Mouse (Mus musculus) right cerebral cortex, postnatal 36 days (tissue): ENCODE data around the gene Nalcn.

Experiments
- DNase-seq, 2 experiments: peaks; one replicate each; pipeline ENCODE4 v3.0.0; 2022; ENCODE audit warnings: low spot score in 2 of 2, mixed read lengths in 1 of 2

Gene Nalcn

DNA sequence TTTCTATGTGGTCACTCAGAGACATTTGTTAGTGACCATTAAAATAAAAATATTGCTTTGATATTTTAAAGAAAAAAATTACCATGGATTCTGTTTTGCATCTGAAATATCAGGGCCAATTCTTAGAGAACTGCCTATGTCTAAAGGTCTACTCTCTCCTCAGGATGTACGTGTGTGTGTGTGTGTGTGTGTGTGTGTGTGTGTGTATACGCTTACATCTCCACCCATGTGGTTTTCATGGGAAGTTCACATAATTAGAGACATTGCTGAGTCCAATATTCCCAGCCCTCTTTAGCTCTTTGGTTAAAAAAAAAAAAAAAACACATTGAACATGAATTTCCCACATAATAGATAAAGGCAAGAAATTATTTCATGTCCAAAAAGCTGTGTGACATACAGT is 114.0 kb downstream of the Nalcn start:
- no peak for DNase-seq

DNA sequence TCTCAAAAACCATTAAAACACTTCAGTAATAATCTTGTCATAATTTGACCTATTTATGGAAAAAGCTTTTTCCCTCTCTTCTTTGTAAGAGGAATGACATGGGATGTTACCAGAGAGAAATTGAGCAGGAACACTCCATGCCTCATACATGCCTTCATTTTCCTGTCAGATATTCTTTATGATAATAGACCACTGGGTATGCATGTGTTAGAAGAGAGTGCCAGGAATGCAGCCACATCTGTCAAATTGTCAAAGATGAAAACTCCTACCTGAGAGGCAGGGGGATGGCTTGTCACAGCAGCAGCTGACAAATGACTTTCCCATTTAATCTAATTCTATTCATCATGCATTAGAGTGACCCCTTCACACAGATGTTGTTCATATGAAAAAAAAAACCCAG is 131.4 kb downstream of the Nalcn start:
- no peak for DNase-seq

DNA sequence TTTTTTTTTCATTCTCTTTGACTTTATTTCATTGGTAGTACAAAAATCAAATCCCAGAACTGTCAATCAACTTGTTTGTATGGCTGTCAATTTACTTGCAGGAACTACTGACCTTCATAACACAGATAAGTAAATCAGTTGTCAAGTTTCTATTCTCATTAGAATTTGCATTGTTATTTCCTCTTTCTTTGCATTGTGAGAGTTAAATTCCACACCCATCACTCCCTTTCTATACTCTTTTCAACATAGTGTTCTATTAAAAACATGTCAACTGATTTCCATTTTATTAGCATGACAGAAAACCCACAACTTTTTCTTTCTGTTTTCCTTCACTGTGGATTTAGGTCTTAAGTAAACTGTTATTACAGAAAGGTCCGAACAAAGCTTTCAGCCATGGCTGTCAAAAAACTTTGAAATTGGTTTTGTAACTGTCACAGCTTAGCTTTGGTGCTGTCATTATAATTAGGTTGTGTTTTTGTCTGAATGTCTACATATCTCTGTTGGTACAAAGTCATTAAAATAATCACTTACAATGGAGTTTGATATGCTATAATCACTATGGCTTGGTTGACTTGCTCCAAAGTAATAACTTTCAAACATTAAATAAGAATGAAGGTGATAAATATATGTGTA is 138.3 kb downstream of the Nalcn start:
- no peak for DNase-seq

DNA sequence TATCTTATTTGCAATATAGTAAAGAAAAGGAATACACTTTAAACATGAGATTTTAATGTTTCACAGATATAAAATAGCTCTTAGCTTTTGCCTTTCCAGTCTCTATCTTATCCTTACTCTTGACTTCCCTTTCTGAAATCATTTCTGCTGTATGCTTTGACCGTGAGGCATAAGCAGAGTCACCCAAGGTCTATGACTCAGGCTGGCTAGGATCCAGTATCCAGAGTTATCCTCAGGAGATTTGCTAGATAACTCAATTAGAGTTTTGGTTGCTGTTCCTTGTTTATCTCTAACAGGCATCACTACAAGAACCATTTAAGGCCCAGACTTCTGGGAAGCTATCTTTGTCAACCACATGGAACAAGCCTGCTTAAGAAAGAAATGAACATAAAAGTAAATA is 164.9 kb downstream of the Nalcn start:
- DNase-seq: no peak

DNA sequence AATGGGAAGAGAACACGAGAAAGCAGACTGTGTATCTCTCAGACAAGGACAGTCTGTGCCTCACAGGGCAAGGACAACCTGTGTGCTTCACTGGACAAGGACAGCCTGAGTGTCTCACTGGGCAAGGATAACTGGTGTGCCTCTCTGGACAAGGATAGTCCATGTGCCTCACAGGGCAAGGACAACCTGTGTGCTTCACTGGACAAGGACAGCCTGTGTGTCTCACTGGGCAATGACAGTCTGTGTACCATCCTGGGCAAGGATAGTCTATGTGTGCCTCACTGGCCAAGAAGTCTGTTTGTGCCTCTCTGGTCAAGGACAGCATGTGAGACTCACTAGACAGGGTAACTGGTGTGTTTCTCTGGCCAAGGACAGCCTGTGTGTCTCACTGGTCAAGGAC is 180.9 kb downstream of the Nalcn start:
- DNase-seq: no peak

DNA sequence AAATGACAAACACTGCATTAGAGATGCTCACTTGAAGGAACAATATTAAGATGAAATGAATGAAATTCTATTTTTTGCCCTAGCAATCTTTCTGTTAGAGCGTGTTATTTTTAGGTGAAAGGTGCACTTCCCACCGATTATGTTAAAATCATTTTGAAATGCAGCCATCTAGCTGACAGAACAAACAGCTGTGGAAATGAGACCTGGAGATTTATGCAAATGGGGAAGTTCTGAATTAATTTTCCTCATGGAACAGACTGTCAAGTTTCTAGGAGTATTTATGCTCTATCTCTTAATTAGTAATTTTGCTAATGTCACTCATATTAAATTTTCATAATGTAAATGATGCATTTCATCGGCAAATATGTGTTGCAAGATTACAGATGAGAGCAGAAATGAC is 191.4 kb downstream of the Nalcn start:
- DNase-seq: no peak

DNA sequence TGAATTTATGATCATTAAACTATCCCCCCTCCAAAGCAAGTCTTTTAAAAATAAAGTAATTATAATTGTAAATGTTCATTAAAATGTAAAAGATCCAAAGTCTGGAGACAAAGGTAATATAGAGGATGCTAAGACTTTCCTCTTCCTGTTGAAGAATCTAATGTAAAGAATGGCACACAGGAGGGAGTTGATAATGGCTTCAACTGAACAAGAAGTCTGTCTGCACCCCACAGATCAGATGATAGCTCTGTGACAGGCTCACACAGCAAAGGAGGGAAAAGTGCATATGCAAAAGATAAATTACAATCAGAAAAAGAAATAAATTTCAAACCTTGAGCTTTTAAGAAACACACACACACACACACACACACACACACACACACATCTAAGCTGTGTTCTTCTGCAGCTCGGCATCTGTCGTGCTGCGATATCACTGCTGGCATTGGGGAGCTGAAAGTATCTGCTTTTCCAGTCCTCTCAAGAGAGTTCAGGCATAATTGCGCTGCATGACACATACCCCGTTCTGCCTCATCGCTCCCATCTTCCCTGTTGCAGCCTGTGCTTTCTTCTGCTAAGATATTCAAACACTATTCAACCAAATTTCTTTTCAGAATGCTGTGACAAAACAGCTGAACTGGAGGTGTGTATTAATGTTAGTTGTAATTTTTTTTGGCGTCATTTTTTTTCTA is 250.6 kb downstream of the Nalcn start:
- peak; percentile 7 to 14 for DNase-seq

DNA sequence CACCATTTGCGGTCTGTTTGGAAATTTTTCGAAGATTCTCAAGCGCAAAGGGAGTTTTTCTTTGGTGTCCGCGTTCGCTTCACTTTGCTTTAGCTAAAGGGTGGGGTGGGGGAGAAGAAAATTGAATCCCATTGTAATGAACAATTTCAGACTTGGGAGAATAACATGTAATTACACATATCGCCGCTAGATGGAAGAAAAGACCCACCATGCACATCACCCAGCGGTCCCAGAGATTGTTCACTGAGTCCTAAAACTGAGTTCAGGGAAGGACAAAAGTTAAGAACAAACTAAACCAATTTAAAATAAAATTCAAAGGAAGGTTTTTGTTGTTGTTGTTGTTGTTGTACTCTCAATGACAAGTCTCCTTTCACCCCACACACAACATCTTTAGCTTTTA is 255.4 kb downstream of the Nalcn start:
- DNase-seq: no peak

DNA sequence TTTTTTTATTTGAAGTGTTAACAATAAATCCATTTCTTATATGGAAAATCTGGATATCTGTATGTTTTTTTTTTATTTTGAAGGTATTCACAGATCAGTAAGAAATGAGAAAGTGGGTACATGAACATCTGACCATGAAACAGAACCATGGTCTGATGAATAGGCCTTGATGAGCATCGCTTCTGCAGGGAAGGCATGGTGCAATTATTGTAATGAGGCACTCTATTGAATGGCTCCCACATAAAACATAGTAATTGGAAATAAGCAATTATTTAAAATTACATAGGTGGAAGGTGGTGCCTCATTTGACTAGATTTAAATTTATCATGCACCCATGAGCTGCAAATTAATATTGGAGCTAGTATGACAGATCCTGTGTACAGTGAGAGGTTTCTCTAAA is 267.3 kb downstream of the Nalcn start:
- no peak for DNase-seq

DNA sequence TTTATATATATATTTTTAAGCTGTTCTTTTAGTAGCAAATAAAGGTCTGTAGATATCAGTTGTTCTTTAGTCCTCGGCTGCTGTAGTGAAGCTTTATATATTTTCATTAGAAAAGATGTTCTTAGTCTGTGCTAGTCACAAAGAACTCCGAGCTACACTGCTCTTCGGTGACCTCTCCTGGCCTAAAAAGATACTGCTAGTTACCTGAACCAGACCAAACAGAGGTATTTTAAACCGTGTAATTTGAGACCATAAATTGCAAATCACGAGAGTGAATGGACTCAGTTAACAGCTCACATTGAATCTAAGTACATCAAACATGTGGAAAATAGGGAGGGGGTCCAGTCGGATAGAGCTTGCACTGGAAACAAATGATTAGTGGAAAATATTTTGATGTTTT is 274.0 kb downstream of the Nalcn start:
- no peak for DNase-seq

DNA sequence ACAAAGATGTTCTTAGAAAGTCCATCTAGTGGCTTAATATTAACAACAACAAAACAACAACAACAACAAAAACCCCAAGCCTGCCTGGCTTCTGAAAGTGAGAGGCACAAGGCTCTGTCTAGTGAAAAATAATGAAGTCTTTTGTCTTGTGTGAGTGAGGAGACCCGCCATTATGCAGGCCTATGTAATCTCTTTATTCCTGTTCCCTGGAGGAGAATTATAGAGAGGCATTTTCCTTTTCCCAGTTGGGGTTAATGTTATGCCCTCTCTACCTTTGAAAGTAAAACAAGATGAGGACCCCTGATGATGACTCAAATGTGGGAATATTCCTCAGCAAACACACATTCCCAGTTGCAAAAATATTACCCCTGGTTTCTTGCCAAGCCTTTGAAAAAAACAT is 295.1 kb downstream of the Nalcn start:
- DNase-seq: no peak

DNA sequence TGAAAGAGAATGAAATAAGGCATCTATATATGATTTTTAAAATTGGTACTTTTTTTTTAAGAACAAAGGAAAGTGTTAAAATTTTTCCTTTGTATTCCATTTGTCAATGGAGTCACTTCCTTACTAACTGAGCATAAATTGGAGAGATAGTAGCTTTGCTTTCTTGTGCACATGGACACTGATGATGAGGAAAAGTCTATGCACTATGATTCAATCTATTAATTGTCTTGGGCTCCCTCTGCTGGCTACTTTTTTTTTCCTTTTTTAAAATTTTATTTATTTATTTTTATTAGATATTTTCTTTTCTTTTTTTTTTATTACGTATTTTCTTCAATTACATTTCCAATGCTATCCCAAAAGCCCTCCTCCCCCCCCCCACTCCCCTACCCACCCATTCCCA is 312.6 kb downstream of the Nalcn start:
- no peak for DNase-seq

DNA sequence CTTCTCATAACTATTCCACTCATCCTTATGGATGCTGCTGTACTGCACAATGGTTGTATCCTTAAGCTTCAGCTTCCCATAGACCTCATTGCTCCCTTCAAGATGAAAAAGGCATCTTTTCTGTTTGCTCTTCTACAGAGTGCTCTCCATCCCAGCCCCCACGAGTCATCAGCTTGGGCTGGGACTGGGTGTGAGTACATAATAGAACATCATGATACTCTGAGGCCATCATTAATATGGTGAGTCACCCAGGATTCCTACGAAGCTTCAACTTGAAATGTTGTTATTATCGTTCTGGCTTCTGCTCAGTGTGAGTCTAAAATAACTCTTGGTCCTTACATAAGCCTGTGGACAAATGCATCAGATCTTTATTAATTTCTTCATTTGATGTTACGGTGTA is 314.6 kb downstream of the Nalcn start:
- DNase-seq: no peak

DNA sequence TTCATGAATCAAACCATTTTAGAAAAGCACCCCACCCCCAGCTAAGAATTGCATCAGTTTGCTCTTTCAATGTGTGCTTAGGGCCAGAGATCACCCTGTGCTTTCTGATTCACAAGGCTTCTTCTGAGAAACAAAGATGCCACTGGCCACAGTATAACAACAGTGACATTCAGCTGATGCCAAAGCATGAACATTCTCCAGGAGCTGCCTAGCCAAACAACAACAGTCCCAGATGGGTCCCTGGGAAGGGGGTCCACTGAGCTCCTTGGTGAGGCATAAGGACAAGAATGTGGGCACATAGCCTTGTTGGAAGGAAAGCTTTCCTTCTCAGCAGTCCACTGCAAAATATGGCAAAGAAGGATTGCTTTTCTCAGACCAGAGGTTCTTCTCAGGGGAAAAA is 330.9 kb downstream of the Nalcn start:
- no peak for DNase-seq

DNA sequence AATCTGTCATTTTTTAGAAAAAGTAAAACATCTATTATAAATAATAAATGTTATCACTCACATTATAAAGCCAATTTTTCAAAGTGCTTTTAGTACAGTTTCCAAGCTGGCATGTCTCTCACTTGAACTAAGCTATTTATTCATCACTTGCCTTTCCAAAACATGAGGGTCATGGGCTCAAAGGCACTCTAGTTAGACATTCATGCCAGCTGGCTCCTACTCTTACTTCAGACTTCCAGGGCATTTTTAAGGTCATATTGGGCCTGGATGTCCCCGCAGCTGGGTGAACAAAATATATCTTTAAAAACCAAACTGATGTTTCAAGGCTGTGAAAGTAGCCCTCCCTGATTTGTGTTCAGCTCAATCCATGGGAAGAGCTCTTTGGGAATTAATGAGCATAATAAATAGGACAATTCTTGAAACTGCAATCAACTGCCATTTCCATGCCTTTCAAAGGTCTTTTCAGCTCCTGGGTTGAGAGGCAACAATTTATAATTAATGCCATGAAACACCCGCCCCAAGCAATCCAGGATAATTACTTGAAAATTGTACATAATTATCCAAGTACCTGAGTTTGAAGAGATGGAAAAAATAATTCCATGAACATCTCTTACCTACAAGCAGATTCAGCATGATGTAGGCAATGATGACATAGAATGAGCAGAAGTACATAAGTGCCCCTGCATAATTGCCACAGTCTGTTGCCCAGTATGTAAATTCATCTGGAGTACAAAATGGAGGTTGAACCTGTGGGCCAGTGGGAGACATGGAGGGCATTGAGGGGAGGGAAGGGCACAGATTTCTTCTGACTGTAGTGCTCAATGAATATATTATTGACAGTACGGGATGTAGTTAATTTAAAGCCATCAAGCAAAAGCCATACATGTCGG is 335.6 kb downstream of the Nalcn start:
- no peak for DNase-seq

DNA sequence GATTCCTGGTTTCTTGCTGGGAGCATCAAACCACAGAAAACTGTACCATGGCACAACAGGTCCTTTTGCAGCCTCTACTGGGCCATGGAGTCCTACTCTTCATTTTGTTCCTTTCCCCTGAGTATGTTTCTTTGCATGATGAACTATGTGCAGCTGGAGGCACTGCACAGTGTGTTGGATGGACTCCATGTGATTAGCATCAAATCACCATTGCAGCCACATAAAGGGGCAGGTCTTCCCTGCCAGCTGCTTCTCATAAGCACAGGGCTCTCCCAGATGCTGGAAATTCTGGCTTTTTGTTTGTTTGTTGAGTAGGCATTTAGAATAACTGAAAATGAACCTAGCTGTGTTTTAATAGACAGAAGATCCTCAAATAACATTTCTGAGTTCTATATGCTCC is 344.8 kb downstream of the Nalcn start:
- DNase-seq: no peak

DNA sequence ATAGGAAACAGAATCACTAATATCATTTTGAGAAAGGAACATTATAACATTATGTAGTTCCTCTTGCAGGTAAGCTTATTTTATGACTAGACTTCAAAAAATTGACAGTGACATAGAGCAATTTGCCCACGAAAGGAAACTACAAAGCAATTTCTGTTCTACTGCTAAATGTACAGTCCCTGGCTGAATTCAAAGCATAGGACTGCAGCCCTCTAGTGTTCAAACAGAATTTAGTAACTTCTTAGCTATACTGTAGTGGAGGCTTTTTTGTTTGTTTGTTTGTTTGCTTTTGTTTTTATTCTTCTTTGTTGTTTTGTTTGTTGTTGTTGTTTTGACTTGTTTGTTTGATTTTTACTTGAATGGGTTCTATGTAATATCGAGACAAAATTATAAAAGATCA is 354.8 kb downstream of the Nalcn start:
- no peak for DNase-seq

DNA sequence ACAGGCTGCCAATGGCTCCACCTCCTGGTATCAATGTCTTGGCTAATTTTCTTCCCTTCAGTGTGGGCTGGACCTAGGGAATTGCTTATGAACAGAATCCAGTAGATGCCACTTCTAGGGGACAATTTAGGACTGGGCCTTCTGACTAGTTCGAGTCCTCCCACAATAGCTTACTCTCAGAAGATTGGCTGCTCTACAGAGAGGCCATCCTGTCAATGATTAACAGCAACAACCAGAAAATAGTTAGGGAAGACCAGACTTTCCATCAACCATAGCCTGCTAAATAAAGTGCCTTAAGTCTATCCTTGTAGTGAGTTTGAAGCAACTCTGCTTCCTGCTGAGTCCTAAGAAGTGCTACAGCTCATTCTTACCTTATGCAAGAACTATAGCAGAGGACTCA is 386.2 kb downstream of the Nalcn start:
- DNase-seq: no peak

DNA sequence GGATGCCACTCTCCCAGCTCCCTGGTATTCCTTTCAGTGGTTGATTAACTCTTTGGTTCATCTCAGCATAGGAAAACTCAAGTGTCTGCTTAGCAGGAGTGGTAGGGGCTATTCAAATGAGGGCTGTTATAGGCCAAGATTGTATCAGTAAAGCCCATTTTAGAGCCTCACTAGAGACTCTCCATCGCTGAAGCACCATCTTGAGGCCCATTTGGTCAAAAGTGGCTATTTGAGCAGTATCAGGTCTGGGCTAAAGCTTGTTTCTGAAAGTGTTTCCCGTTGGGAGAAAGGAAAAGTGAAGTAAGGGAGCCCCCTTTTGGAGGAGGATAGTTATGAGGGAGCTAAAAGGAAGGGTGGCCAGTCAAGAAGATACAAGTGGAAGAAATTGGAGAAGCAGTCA is 387.0 kb downstream of the Nalcn start:
- no peak for DNase-seq

DNA sequence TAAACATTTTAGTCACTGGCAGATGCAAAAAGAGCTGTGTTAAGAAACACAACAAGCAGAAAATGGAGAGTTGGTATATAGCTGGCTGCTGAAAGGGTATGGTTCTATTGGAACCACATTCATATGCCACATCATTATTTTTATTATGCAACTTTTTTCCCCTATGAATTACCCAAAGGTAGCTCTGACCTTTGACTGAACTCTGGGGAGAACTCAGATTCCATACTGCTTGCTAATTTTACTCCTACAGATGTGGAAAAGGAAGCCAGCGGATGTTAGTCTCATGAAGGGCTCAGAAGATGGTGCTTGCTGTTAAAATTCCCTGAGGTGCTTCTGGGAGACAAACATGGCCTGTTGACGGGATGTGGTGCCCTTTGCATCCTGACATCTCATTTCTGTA is 389.9 kb downstream of the Nalcn start:
- DNase-seq: no peak

DNA sequence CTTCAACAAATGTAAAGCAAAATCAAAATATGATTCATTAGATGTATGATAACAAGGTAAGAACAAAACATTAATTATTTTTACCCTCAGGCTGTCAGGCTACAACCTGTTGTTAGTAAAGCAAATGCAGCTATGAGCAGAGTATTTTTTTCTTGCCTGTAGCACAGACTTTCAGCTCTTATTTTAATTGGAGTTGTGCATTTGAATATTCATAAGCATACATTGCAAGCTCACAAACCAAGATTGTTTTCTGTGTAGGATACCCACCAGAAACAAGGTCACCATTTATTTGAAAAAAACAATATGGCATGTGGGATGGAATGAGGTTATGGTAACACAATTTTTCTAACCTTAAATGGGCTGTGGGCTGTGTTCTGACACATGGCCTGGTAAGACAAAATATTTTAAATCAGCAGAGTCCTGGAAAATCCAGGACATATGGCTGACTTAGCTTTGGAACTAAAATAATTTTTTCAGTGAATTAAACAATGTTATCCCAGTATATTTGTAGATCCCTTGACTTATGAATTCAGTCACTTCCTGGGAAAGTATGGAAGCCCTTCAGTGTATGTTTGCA is 394.2 kb downstream of the Nalcn start:
- DNase-seq: no peak
